ENCODE assay signal across 8 mouse cellular contexts in genomic region chr8:66861589-66862500, GRCm38 (mm10). TPM values are rescaled to one million over a fixed set of nuclear protein-coding genes. Genes with fewer than 3 reads are reported as not detected.
DNase-seq lines count a peak whose midpoint lies in the region; ATAC-seq lines count a peak whose summit lies in the region.

No protein-coding gene starts in this region.

- H3K4me2 ChIP-seq in lung, embryonic 15.5 days: peak overlapping the region; percentile 82
- peak overlapping the region; percentile 74 for H3K4me2 ChIP-seq in hindbrain, embryonic 11.5 days (replicated peaks; ENCODE audit: low read depth, low read length)
- peak overlapping the region; percentile 67 for H3K4me2 ChIP-seq in midbrain, embryonic 11.5 days

- H3K4me1 ChIP-seq in lung, embryonic 15.5 days: peaks cover 15% of the 10 kb centered on the region
- H3K4me1 ChIP-seq in hindbrain, embryonic 11.5 days (replicated peaks; ENCODE audit: control insufficient read depth, insufficient read depth, low read length): no peaks in the 10 kb centered on the region
- peaks cover 17% of the 10 kb centered on the region for H3K4me1 ChIP-seq in midbrain, embryonic 11.5 days (ENCODE audit: control insufficient read depth, insufficient read depth, low read length)

- H3K4me3 ChIP-seq in lung, embryonic 15.5 days: peak overlapping the region; percentile 58
- H3K4me3 ChIP-seq in hindbrain, embryonic 11.5 days (ENCODE audit: low read depth, low read length): peak overlapping the region; percentile 80
- peak overlapping the region; percentile 65 for H3K4me3 ChIP-seq in midbrain, embryonic 11.5 days (ENCODE audit: low read depth, low read length)

- no peaks in the 10 kb centered on the region for H3K27me3 ChIP-seq in lung, embryonic 15.5 days
- no peaks in the 10 kb centered on the region for H3K27me3 ChIP-seq in hindbrain, embryonic 11.5 days (ENCODE audit: control insufficient read depth, insufficient read depth, low read length)
- no peaks in the 10 kb centered on the region for H3K27me3 ChIP-seq in midbrain, embryonic 11.5 days (ENCODE audit: control insufficient read depth, insufficient read depth, low read length)

- ATAC-seq in lung, embryonic 15.5 days (ENCODE audit: borderline replicate concordance, extremely low read depth, low FRiP score, low TSS enrichment): no peak
- no peak for ATAC-seq in hindbrain, embryonic 11.5 days (ENCODE audit: low FRiP score)
- ATAC-seq in midbrain, embryonic 11.5 days (ENCODE audit: low FRiP score): no peak

- WGBS in lung, embryonic 15.5 days: 56% methylated on average over 5 of the region's 5 CpGs
- WGBS in hindbrain, embryonic 11.5 days: 50% methylated on average over 5 of the region's 5 CpGs
- 57% methylated on average over 5 of the region's 5 CpGs for WGBS in midbrain, embryonic 11.5 days

- no peak overlapping the region for H3K9ac ChIP-seq in lung, embryonic 15.5 days
- peak overlapping the region; percentile 70; the same call in 1 of the 2 replicates for H3K9ac ChIP-seq in hindbrain, embryonic 11.5 days (ENCODE audit: low read depth, low read length)
- peak overlapping the region; percentile 68 for H3K9ac ChIP-seq in midbrain, embryonic 11.5 days (ENCODE audit: low read length)

- no peak overlapping the region for H3K27ac ChIP-seq in lung, embryonic 15.5 days
- no peak overlapping the region for H3K27ac ChIP-seq in hindbrain, embryonic 11.5 days (ENCODE audit: low read depth, low read length)
- no peak overlapping the region for H3K27ac ChIP-seq in midbrain, embryonic 11.5 days (ENCODE audit: low read depth, low read length)

- no peaks in the 10 kb centered on the region; the same call in 1 of the 2 replicates for H3K36me3 ChIP-seq in lung, embryonic 15.5 days
- no peaks in the 10 kb centered on the region for H3K36me3 ChIP-seq in hindbrain, embryonic 11.5 days (ENCODE audit: control insufficient read depth, insufficient read depth, low read length)
- no peaks in the 10 kb centered on the region for H3K36me3 ChIP-seq in midbrain, embryonic 11.5 days (ENCODE audit: control insufficient read depth, insufficient read depth, low read length)

- H3K9me3 ChIP-seq in lung, embryonic 15.5 days: no peaks in the 10 kb centered on the region
- no peaks in the 10 kb centered on the region for H3K9me3 ChIP-seq in hindbrain, embryonic 11.5 days (ENCODE audit: control insufficient read depth, low read length)
- no peaks in the 10 kb centered on the region for H3K9me3 ChIP-seq in midbrain, embryonic 11.5 days (ENCODE audit: control insufficient read depth, low read length)

- DNase-seq in lung, postnatal 4 days: no peak
- peak; percentile 44 for DNase-seq in c-Kit-positive CD71-positive TER-119-positive erythroid progenitor cells, embryonic 14.5 days (ENCODE audit: low spot score)
- DNase-seq in hindbrain, embryonic 11.5 days (ENCODE audit: low spot score): peak; percentile 11
- DNase-seq in midbrain, embryonic 11.5 days (ENCODE audit: low spot score, missing footprints): no peak
- no peak for DNase-seq in gastrocnemius, adult 8-10 months (ENCODE audit: low spot score in 2 of 2)
- no peak for DNase-seq in right cerebral cortex, postnatal 14 days
- no peak for DNase-seq in yolk sac, embryonic 10.5 days (ENCODE audit: low spot score)

RNA-seq across cellular contexts. Expression of gene Naf1, which starts 1.8 kb away (rescaled TPM):
- polyA plus RNA-seq in lung, embryonic 15.5 days (2015; fragmentation: Nextera tagmentation; extraction: Ambion mirVana): 3.2 and 3.3 TPM in 2 replicates
- 4.9 and 5.7 TPM in 2 replicates for polyA plus RNA-seq in hindbrain, embryonic 11.5 days (2014; fragmentation: Nextera tagmentation; extraction: Ambion mirVana)
- polyA plus RNA-seq in midbrain, embryonic 11.5 days (2014; fragmentation: Nextera tagmentation; extraction: Ambion mirVana): 5.0 and 5.2 TPM in 2 replicates
- 1 to 10 TPM; 3.6 to 4.8 (median 4.0) TPM for total RNA-seq in gastrocnemius, adult 8-10 months (2022)

Comparison
In these comparisons a context has a peak if more than half of its experiments do, and no peak if none do; other contexts are left out.
1. DNase-seq: peak in c-Kit-positive CD71-positive TER-119-positive erythroid progenitor cells, embryonic 14.5 days (single experiment) and hindbrain, embryonic 11.5 days (single experiment); none in lung, postnatal 4 days (0 of 2), midbrain, embryonic 11.5 days (single experiment), gastrocnemius, adult 8-10 months (0 of 2), right cerebral cortex, postnatal 14 days (single experiment) and yolk sac, embryonic 10.5 days (single experiment).
2. Peak in every context shown above with its lines, with median percentiles within 50 percentile points of each other: H3K4me2 ChIP-seq and H3K4me3 ChIP-seq.